Mouse (Mus musculus) urinary bladder, postnatal 4 days (tissue): Measurements from ENCODE around the gene Galnt2.

Source experiments
- DNase-seq, 2 experiments: peaks; one replicate each; pipeline ENCODE4 v3.0.0; 2021 to 2022; ENCODE audit warnings: low spot score in 2 of 2

Gene Galnt2

GRCm38 (mm10) chr8:124290911-124291691, 59.9 kb downstream of the Galnt2 start:
- DNase-seq = no peak

GRCm38 (mm10) chr8:124291693-124292092, 60.5 kb downstream of the Galnt2 start:
- no peak for DNase-seq

- DNase-seq = no peak
Measured at GRCm38 (mm10) chr8:124292965-124293364, 61.8 kb downstream of the Galnt2 start.

GRCm38 (mm10) chr8:124294425-124294824, 63.2 kb downstream of the Galnt2 start:
- DNase-seq = no peak

- no peak for DNase-seq
Measured at GRCm38 (mm10) chr8:124294900-124295299, 63.7 kb downstream of the Galnt2 start.

- DNase-seq = no peak
Measured at GRCm38 (mm10) chr8:124295357-124295756, 64.2 kb downstream of the Galnt2 start.

- no peak for DNase-seq
Measured at GRCm38 (mm10) chr8:124301512-124301911, 70.3 kb downstream of the Galnt2 start.

GRCm38 (mm10) chr8:124301935-124302555, 70.9 kb downstream of the Galnt2 start:
- no peak for DNase-seq

- DNase-seq = no peak
Measured at GRCm38 (mm10) chr8:124303211-124303902, 72.2 kb downstream of the Galnt2 start.

- no peak for DNase-seq
Measured at GRCm38 (mm10) chr8:124304141-124304540, 73.0 kb downstream of the Galnt2 start.

- DNase-seq = no peak
Measured at GRCm38 (mm10) chr8:124306574-124306973, 75.4 kb downstream of the Galnt2 start.

- DNase-seq = no peak
Measured at GRCm38 (mm10) chr8:124307700-124308099, 76.5 kb downstream of the Galnt2 start.

GRCm38 (mm10) chr8:124310509-124310908, 79.3 kb downstream of the Galnt2 start:
- no peak for DNase-seq

- DNase-seq = no peak
Measured at GRCm38 (mm10) chr8:124311111-124311510, 79.9 kb downstream of the Galnt2 start.

- no peak for DNase-seq
Measured at GRCm38 (mm10) chr8:124311723-124312122, 80.5 kb downstream of the Galnt2 start.

- no peak for DNase-seq
Measured at GRCm38 (mm10) chr8:124312228-124312627, 81.0 kb downstream of the Galnt2 start.

GRCm38 (mm10) chr8:124314803-124315202, 83.6 kb downstream of the Galnt2 start:
- no peak for DNase-seq

GRCm38 (mm10) chr8:124316466-124317136, 85.4 kb downstream of the Galnt2 start:
- DNase-seq = peak in 1 of 2 experiments; percentile 57

- no peak for DNase-seq
Measured at GRCm38 (mm10) chr8:124317191-124317682, 86.0 kb downstream of the Galnt2 start.

- DNase-seq = no peak
Measured at GRCm38 (mm10) chr8:124317821-124318220, 86.6 kb downstream of the Galnt2 start.

GRCm38 (mm10) chr8:124318612-124319315, 87.6 kb downstream of the Galnt2 start:
- DNase-seq = no peak
